In genomic region chr11:69662967-69663671, GRCm38 (mm10) we compare ENCODE assay signal across 8 mouse cellular contexts. TPM values are rescaled to one million over a fixed set of nuclear protein-coding genes. Genes with fewer than 3 reads are reported as not detected.
DNase-seq lines count a peak whose midpoint lies in the region; ATAC-seq and TF ChIP-seq lines count a peak whose summit lies in the region.

No protein-coding gene starts in this region.

- H3K27me3 ChIP-seq in testis, adult 2 months (ENCODE audit: control insufficient read depth, insufficient read depth, low read length), result no peaks in the 10 kb centered on the region
- no peaks in the 10 kb centered on the region for H3K27me3 ChIP-seq in liver, embryonic 11.5 days (replicated peaks; ENCODE audit: control insufficient read depth, insufficient read depth, low read length)

- WGBS in liver, embryonic 11.5 days, result 68% methylated on average over 13 of the region's 13 CpGs

- TF ChIP-seq POLR2A in testis, adult 2 months (IDR thresholded peaks at IDR 0.05; ENCODE audit: control insufficient read depth, low read depth, low read length), result no peak

- peak overlapping the region; percentile 99 for H3K27ac ChIP-seq in testis, adult 2 months (ENCODE audit: control insufficient read depth, insufficient read depth, low read depth, low read length)
- peak overlapping the region; percentile 94 for H3K27ac ChIP-seq in liver, embryonic 11.5 days (ENCODE audit: low read depth, low read length)

- H3K9ac ChIP-seq in liver, embryonic 11.5 days (ENCODE audit: low read depth, low read length), result peak overlapping the region; percentile 81

- H3K4me1 ChIP-seq in testis, adult 2 months (ENCODE audit: control insufficient read depth, insufficient read depth, low read length), result peaks cover 6% of the 10 kb centered on the region
- peaks cover 23% of the 10 kb centered on the region for H3K4me1 ChIP-seq in liver, embryonic 11.5 days (replicated peaks; ENCODE audit: control insufficient read depth, insufficient read depth, low read length)

- H3K36me3 ChIP-seq in testis, adult 2 months (ENCODE audit: control insufficient read depth, insufficient read depth, low read length), result no peaks in the 10 kb centered on the region
- H3K36me3 ChIP-seq in liver, embryonic 11.5 days (ENCODE audit: control insufficient read depth, insufficient read depth, low read length), result peaks cover 28% of the 10 kb centered on the region

- peak; percentile 72 for DNase-seq in cerebellum, adult 9-11 months
- no peak for DNase-seq in testis, postnatal 14 days (ENCODE audit: low spot score)
- no peak for DNase-seq in liver, embryonic 11.5 days (ENCODE audit: low spot score)
- DNase-seq in right cerebral cortex, adult 2 months (ENCODE audit: low spot score in 2 of 2), result no peak

- no peaks in the 10 kb centered on the region for H3K9me3 ChIP-seq in liver, embryonic 11.5 days (ENCODE audit: control insufficient read depth, low read length)

- H3K4me2 ChIP-seq in liver, embryonic 11.5 days, result peak overlapping the region; percentile 75

- TF ChIP-seq CTCF in testis, adult 2 months (IDR thresholded peaks at IDR 0.05; ENCODE audit: control insufficient read depth, insufficient read depth, insufficient replicate concordance, low read depth, low read length), result no peak

- H3K4me3 ChIP-seq in testis, adult 2 months (ENCODE audit: control insufficient read depth, low read depth, low read length), result peak overlapping the region; percentile 98
- H3K4me3 ChIP-seq in liver, embryonic 11.5 days (ENCODE audit: low read depth, low read length), result peak overlapping the region; percentile 60

- ATAC-seq in cerebellum, adult (ENCODE audit: insufficient number of reproducible peaks, low FRiP score, low TSS enrichment), result no peak
- ATAC-seq in liver, embryonic 11.5 days (replicated peaks; ENCODE audit: low FRiP score), result no peak
- ATAC-seq in megakaryocyte-erythroid progenitor cell, adult 5-6 weeks (replicated peaks; ENCODE audit: low FRiP score, low TSS enrichment, poor library complexity, severe bottlenecking), result no peak
- no peak for ATAC-seq in inflammation-experienced regulatory T-cells, adult 6 months

RNA-seq across cellular contexts. Expression of gene Mpdu1, which starts 0.7 kb away (rescaled TPM):
- 41.9 and 42.5 TPM in 2 replicates for polyA plus RNA-seq in testis, adult 2 months (2012; rRNA removed)
- polyA plus RNA-seq in liver, embryonic 11.5 days (2014; fragmentation: Nextera tagmentation; extraction: Ambion mirVana), result 20.7 and 24.0 TPM in 2 replicates
- total RNA-seq in megakaryocyte-erythroid progenitor cell, adult 5-6 weeks (2014; fragmentation: Nextera tagmentation), result 47.6 and 58.3 TPM in 2 replicates
- total RNA-seq in megakaryocyte-erythroid progenitor cell, adult 5-6 weeks (2017), result 40.6 and 41.1 TPM in 2 replicates
- polyA plus RNA-seq in inflammation-experienced regulatory T-cells, adult 6 months (2017; shearing (Covaris generic)), result 10 to 100 TPM; 30.3 to 55.1 (median 52.5) TPM

RNA-seq across cellular contexts. Expression of gene Cd68, which starts 2.8 kb away (rescaled TPM):
- 3.9 and 4.4 TPM in 2 replicates for polyA plus RNA-seq in testis, adult 2 months (2012; rRNA removed)
- polyA plus RNA-seq in liver, embryonic 11.5 days (2014; fragmentation: Nextera tagmentation; extraction: Ambion mirVana), result 21.0 and 22.0 TPM in 2 replicates
- total RNA-seq in megakaryocyte-erythroid progenitor cell, adult 5-6 weeks (2014; fragmentation: Nextera tagmentation), result 5.1 and 6.3 TPM in 2 replicates
- 3.4 and 6.5 TPM in 2 replicates for total RNA-seq in megakaryocyte-erythroid progenitor cell, adult 5-6 weeks (2017)
- 10 to 100 TPM in 1 of 3 experiments, 1 to 10 TPM in 2; 3.8 to 21.2 (median 4.5) TPM for polyA plus RNA-seq in inflammation-experienced regulatory T-cells, adult 6 months (2017; shearing (Covaris generic))

RNA-seq across cellular contexts. Expression of gene Sox15, which starts 8.0 kb away (rescaled TPM):
- 0.25 and 0.38 TPM in 2 replicates for polyA plus RNA-seq in testis, adult 2 months (2012; rRNA removed)
- not detected in 2 replicates for polyA plus RNA-seq in liver, embryonic 11.5 days (2014; fragmentation: Nextera tagmentation; extraction: Ambion mirVana)
- total RNA-seq in megakaryocyte-erythroid progenitor cell, adult 5-6 weeks (2014; fragmentation: Nextera tagmentation), result 0.45 TPM in 1 of 2 replicates, not detected in the other
- total RNA-seq in megakaryocyte-erythroid progenitor cell, adult 5-6 weeks (2017), result not detected in 2 replicates
- polyA plus RNA-seq in inflammation-experienced regulatory T-cells, adult 6 months (2017; shearing (Covaris generic)), result not detected

RNA-seq across cellular contexts. Expression of gene Eif4a1, which starts 9.1 kb away (rescaled TPM):
- polyA plus RNA-seq in testis, adult 2 months (2012; rRNA removed), result 166 and 210 TPM in 2 replicates
- 755 and 757 TPM in 2 replicates for polyA plus RNA-seq in liver, embryonic 11.5 days (2014; fragmentation: Nextera tagmentation; extraction: Ambion mirVana)
- total RNA-seq in megakaryocyte-erythroid progenitor cell, adult 5-6 weeks (2014; fragmentation: Nextera tagmentation), result 918 and 983 TPM in 2 replicates
- total RNA-seq in megakaryocyte-erythroid progenitor cell, adult 5-6 weeks (2017), result 973 and 1,155 TPM in 2 replicates
- polyA plus RNA-seq in inflammation-experienced regulatory T-cells, adult 6 months (2017; shearing (Covaris generic)), result 100 to 1,000 TPM; 156 to 375 (median 178) TPM

RNA-seq across cellular contexts. Expression of gene Senp3, which starts 18.8 kb away (rescaled TPM):
- 54.7 and 67.6 TPM in 2 replicates for polyA plus RNA-seq in testis, adult 2 months (2012; rRNA removed)
- 75.4 and 79.1 TPM in 2 replicates for polyA plus RNA-seq in liver, embryonic 11.5 days (2014; fragmentation: Nextera tagmentation; extraction: Ambion mirVana)
- 96.1 and 117 TPM in 2 replicates for total RNA-seq in megakaryocyte-erythroid progenitor cell, adult 5-6 weeks (2014; fragmentation: Nextera tagmentation)
- total RNA-seq in megakaryocyte-erythroid progenitor cell, adult 5-6 weeks (2017), result 98.4 and 120 TPM in 2 replicates
- 10 to 100 TPM; 21.8 to 38.0 (median 32.0) TPM for polyA plus RNA-seq in inflammation-experienced regulatory T-cells, adult 6 months (2017; shearing (Covaris generic))
